Mouse (Mus musculus) kidney, postnatal 0 days (tissue): Measurements from ENCODE around the gene G6pc. TPM values are rescaled to one million over a fixed set of nuclear protein-coding genes. Genes with fewer than 3 reads are reported as not detected.
"Not testable (repeated sequence)": the region's sequence is repeated elsewhere in the genome, so short reads cannot be mapped to it uniquely, and the experiment has no call there.

Source experiments
- ATAC-seq: fragments of 200-750 bp; cut with Nextera tagmentation; replicated peaks from 2 replicates; pipeline ENCODE4 v1.8.0; 2017; ENCODE audit warnings: low read depth, moderate number of reproducible peaks, moderate TSS enrichment, moderate library complexity; ENCODE audit not compliant: low FRiP score
- DNase-seq: peaks from one replicate; pipeline ENCODE4 v3.0.0-alpha.2; 2016; ENCODE audit warnings: low spot score
- H3K27ac ChIP-seq: fragments of 300-500 bp; sonication (generic); 2 replicates; pipeline ENCODE4 v1.5.1; 2014; ENCODE audit warnings: mild to moderate bottlenecking
- H3K27me3 ChIP-seq: fragments of 300-500 bp; sonication (generic); 2 replicates; pipeline ENCODE4 v1.6.1; 2014; ENCODE audit warnings: low read length, mixed read lengths; ENCODE audit not compliant: insufficient read depth
- H3K36me3 ChIP-seq: fragments of 300-500 bp; sonication (generic); 2 replicates; pipeline ENCODE4 v1.6.1; 2014; ENCODE audit warnings: low read length, mixed read lengths; ENCODE audit not compliant: insufficient read depth
- H3K4me1 ChIP-seq: fragments of 300-500 bp; sonication (generic); replicated peaks from 2 replicates; pipeline ENCODE4 v1.6.1; 2014; ENCODE audit warnings: antibody characterized with exemption, low read length, mixed read lengths; ENCODE audit not compliant: insufficient read depth
- H3K4me2 ChIP-seq: fragments of 300-500 bp; sonication (generic); 2 replicates; pipeline ENCODE4 v1.6.1; 2014; ENCODE audit warnings: mild to moderate bottlenecking, low read length, moderate library complexity, mixed read lengths
- H3K4me3 ChIP-seq: fragments of 300-500 bp; sonication (generic); replicated peaks from 2 replicates; pipeline ENCODE4 v1.5.1; 2014; ENCODE audit warnings: low read depth, low read length
- H3K9ac ChIP-seq: fragments of 300-500 bp; sonication (generic); 2 replicates; pipeline ENCODE4 v1.6.1; 2014; ENCODE audit warnings: low read depth, low read length
- H3K9me3 ChIP-seq: fragments of 300-500 bp; sonication (generic); replicated peaks from 2 replicates; pipeline ENCODE4 v1.6.1; 2016; ENCODE audit warnings: low read length, inconsistent platforms, mixed read lengths
- CTCF ChIP-seq: IDR thresholded peaks from 2 replicates; pipeline ENCODE4 v1.5.1; 2016; ENCODE audit warnings: antibody characterized with exemption, low read depth, mild to moderate bottlenecking, moderate library complexity
- WGBS: fragments of 180-500 bp; shearing (Covaris S2); extraction: QIAGEN DNeasy Blood & Tissue Kit; methylation state at CpG from one replicate; pipeline ENCODE4 v1.1.7; 2014; 5-methylcytosine and 5-hydroxymethylcytosine counted together
- polyA plus RNA-seq: library from polyadenylated mRNA; unstranded; fragments of >200 nt; fragmentation: Nextera tagmentation; extraction: Ambion mirVana; gene quantifications from 2 replicates; pipeline ENCODE4 v1.2.1, GENCODE M21; 2015

The G6pc gene
- polyA plus RNA-seq, 1 experiment from 2014 or later, result 23.2 TPM

DNA sequence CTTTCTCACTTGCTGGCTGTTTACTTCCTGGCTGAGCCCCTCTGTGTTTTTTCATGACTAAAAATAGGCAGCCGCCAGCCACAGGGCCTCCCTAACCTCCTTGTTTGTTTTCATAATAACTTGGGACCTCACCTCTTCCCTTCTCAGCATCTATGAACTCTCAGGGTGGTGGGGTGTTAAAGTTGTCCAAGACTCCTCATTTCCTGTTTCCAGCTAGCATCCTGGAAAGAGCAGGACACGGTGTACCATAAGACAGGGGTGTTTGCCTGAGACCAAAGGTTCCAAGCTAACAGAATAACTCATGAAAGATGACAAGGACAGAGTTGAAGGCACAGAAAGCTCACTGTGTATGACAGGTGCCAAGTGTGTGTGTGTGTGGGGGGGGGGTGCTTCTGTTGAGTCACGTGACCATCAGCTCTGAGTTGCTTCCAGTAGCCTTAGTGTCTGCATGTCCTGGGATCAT is 6.7 kb upstream of the G6pc start:
- H3K27me3 ChIP-seq, result no peaks in the 10 kb centered on the region
- no peak overlapping the region for H3K4me3 ChIP-seq
- H3K4me1 ChIP-seq, result 0 out of 2 replicates have a peak, but pooled peaks cover 18% of the 10 kb centered on the region
- H3K27ac ChIP-seq, result peak overlapping the region; percentile 84
- H3K4me2 ChIP-seq, result no peak overlapping the region
- no peaks in the 10 kb centered on the region for H3K36me3 ChIP-seq
- H3K9me3 ChIP-seq, result no peaks in the 10 kb centered on the region
- peak; percentile 72 for DNase-seq
- no peak for TF ChIP-seq CTCF
- peak; percentile 12; the same call in 1 of the 2 replicates for ATAC-seq
- 33% methylated on average over 3 of the region's 3 CpGs for WGBS
- H3K9ac ChIP-seq, result no peak overlapping the region

DNA sequence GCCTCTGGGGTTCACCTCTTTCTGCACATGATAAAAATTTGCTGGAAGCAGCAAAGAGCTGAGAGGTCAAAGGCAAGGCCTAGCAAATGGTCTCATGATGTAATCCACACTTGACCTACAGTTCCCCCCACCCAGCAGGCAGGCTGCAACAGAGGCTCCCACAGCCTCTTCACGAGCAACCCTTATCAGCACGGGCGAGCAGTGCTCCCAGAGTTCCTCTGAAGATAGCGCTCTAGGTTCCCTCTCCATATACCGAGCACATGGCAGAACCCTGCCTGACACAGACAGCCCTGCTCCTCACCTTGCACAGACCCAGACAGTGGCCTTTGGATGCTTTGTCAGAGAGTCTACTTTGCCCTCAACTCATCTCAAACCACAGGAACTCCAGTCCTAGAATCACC is 2.8 kb upstream of the G6pc start:
- no peak overlapping the region for H3K4me2 ChIP-seq
- WGBS, result 86% methylated on average over 5 of the region's 5 CpGs
- H3K27me3 ChIP-seq, result no peaks in the 10 kb centered on the region
- ATAC-seq (peak; percentile 58), DNase-seq (no peak)
- no peak for TF ChIP-seq CTCF
- no peaks in the 10 kb centered on the region for H3K9me3 ChIP-seq
- H3K27ac ChIP-seq, result peak overlapping the region; percentile 66
- H3K4me1 ChIP-seq, result 0 out of 2 replicates have a peak, but pooled peaks cover 18% of the 10 kb centered on the region
- no peak overlapping the region for H3K4me3 ChIP-seq
- H3K36me3 ChIP-seq, result no peaks in the 10 kb centered on the region
- no peak overlapping the region for H3K9ac ChIP-seq

DNA sequence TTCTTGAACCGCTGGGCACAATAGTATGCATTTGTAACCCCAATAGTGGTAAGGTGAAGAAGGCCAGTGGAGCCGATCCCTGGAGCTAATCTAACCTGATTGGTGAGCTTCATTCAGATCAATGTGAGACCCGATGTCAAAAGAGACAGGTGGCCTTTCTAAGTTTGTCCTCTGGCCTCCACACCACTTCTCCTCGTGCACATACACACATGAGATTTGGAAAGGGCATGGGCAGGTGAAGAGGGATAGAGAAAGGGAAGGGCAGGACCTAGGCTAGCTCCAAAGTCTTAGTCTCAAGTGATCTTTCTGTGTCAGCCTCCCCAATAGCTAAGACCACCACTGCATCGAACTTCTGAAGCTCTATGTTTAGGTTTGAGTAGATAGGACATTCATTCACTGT is 2.8 kb downstream of the G6pc start:
- Histone ChIP-seq H3K4me3 (no peak overlapping the region), H3K9me3 (no peaks in the 10 kb centered on the region), H3K4me1 (no peaks in the 10 kb centered on the region), H3K27ac (no peak overlapping the region), H3K27me3 (no peaks in the 10 kb centered on the region), H3K36me3 (no peaks in the 10 kb centered on the region), H3K9ac (no peak overlapping the region), H3K4me2 (no peak overlapping the region)
- ATAC-seq (no peak), DNase-seq (no peak)
- 76% methylated on average over 5 of the region's 5 CpGs for WGBS
- no peak for TF ChIP-seq CTCF

DNA sequence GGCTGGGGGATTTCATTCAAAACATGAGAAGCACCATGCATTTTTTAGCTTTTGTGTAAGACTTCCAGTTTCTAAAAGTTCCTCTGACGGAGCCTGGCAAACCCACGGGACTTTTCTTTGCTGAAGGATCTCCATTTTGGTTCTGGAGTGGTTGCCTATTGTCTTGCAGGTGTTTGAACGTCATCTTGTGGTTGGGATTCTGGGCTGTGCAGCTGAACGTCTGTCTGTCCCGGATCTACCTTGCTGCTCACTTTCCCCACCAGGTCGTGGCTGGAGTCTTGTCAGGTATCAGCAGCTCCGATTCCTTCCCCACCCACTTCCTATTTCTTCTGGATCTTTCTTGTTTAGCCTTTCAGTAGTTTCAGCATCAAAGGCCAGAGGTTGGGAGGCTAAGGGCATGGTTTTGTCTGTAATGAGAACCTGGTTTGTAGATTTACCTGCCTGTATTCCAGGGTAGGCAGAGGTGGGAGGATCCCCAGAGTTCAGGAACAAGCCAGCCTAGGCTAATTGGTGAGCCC is 7.1 kb downstream of the G6pc start:
- WGBS, result 65% methylated on average over 7 of the region's 7 CpGs
- no peak overlapping the region for H3K4me3 ChIP-seq
- no peaks in the 10 kb centered on the region for H3K4me1 ChIP-seq
- no peaks in the 10 kb centered on the region for H3K27me3 ChIP-seq
- no peaks in the 10 kb centered on the region for H3K36me3 ChIP-seq
- H3K27ac ChIP-seq, result no peak overlapping the region
- no peak overlapping the region for H3K9ac ChIP-seq
- no peak for DNase-seq
- H3K4me2 ChIP-seq, result no peak overlapping the region
- no peak for ATAC-seq
- no peak for TF ChIP-seq CTCF
- no peaks in the 10 kb centered on the region for H3K9me3 ChIP-seq

DNA sequence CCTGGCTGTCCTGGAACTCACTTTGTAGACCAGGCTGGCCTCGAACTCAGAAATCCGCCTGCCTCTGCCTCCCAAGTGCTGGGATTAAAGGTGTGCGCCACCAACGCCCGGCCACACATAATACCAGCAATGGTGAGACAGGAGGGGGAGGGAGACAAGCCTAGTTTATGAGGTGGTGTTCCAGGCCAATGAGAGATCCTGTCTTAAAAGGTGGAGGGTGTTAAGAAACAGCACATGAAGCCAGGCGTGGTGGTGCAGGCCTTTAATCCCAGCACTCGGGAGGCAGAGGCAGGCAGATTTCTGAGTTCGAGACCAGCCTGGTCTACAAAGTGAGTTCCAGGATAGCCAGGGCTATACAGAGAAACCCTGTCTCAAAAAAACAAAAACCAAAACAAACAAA is 10.8 kb downstream of the G6pc start:
- not testable (repeated sequence) for H3K9ac ChIP-seq, DNase-seq, H3K27me3 ChIP-seq, H3K27ac ChIP-seq, H3K9me3 ChIP-seq, H3K4me2 ChIP-seq, H3K4me1 ChIP-seq, H3K36me3 ChIP-seq, ATAC-seq, H3K4me3 ChIP-seq
- WGBS, result 93% methylated on average over 8 of the region's 8 CpGs

DNA sequence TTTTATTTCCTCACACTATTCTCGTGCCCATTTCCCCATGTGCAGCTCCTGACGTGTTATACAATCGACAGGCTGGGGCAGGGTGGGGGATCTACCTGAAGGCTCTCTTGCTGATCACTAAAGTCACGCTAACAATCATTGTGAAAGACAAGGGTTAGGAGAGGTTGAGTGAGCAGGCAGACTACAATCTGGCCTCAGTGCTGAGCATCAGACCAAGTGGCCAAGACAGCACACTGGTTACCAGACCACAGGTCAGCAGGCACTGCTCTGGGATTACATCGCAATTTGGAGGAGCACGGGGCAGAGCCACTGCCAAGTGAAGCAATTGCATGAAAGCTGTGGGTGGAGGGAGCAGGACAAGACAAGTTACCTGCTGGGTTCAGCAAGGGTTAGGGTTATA is 11.6 kb downstream of the G6pc start:
- Histone ChIP-seq H3K27me3 (no peaks in the 10 kb centered on the region), H3K4me1 (no peaks in the 10 kb centered on the region), H3K9me3 (no peaks in the 10 kb centered on the region), H3K9ac (no peak overlapping the region), H3K4me2 (no peak overlapping the region), H3K27ac (no peak overlapping the region), H3K36me3 (no peaks in the 10 kb centered on the region), H3K4me3 (no peak overlapping the region)
- no peak for DNase-seq
- WGBS, result 81% methylated on average over 6 of the region's 6 CpGs
- TF ChIP-seq CTCF, result no peak
- peak; percentile 50; the same call in 1 of the 2 replicates for ATAC-seq

DNA sequence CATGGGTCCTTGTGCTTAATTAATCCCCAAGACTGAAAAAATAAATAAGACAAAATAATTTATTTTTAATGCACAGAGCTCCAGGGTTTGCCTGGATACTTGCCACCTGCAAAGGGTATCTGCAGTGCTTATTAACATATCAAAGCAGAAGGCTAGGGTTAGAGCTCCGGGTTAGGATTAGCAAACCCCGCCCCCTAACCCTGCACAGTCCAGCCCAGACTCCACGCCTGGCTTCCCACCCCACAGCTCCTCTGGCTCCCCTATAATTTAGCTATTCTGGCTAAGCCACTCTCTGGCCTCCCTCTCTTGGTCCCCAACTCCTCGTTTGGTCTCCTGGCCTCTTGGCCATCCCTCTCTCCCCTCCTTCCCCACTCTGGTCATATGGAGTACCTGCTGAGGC is 14.5 kb downstream of the G6pc start:
- ATAC-seq (no peak), DNase-seq (no peak)
- Histone ChIP-seq H3K27ac (no peak overlapping the region), H3K9ac (no peak overlapping the region), H3K9me3 (no peaks in the 10 kb centered on the region), H3K4me1 (no peaks in the 10 kb centered on the region), H3K36me3 (no peaks in the 10 kb centered on the region), H3K27me3 (no peaks in the 10 kb centered on the region), H3K4me2 (no peak overlapping the region), H3K4me3 (no peak overlapping the region)
- no peak for TF ChIP-seq CTCF
- 12% methylated on average over 4 of the region's 4 CpGs for WGBS
